Mouse (Mus musculus): ENCODE results near the gene Cdkn2c. TPM values are rescaled to one million over a fixed set of nuclear protein-coding genes. Genes with fewer than 3 reads are reported as not detected.

Gene Cdkn2c
- polyA plus RNA-seq, 2 experiments = 13.6 to 15.1 TPM

DNA sequence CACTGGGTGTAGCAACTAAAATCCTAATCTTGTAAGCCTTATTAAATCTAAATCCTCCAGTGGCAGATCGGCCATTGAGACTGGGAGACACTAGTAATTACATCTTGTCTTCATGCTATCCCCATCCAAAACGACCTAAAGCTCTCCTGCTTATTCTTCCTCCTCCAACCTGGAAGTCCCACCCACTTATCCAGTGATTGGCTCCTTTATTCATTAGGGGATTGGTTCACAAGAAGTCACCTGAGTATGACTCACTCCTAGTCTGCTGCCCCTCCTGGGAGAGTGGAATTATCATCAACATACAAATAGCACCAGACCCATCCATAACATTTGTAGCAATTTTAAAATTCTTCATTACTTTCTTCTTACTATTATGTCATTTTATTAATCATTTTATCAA is 16.6 kb upstream of the Cdkn2c start:
- no peak overlapping the region for H3K4me2 ChIP-seq (ENCODE audit: low read depth)
- H3K36me3 ChIP-seq (replicated peaks; ENCODE audit: control insufficient read depth, insufficient read depth, low read depth) = no peaks in the 10 kb centered on the region
- ATAC-seq (ENCODE audit: insufficient read depth) (no peak), DNase-seq (ENCODE audit: low read depth in 3 of 3, low spot score in 3 of 3) (no peak)
- H3K9ac ChIP-seq (replicated peaks) = no peak overlapping the region
- TF ChIP-seq CTCF (IDR thresholded peaks at IDR 0.05; ENCODE audit: low read depth) = no peak
- no peak for TF ChIP-seq EP300 (IDR thresholded peaks at IDR 0.05; ENCODE audit: low read depth)
- H3K9me3 ChIP-seq (ENCODE audit: control insufficient read depth, low read length) = no peaks in the 10 kb centered on the region
- WGBS (ENCODE audit: insufficient replicate concordance) = 50% methylated on average over 2 of the region's 2 CpGs
- H3K27me3 ChIP-seq (ENCODE audit: control insufficient read depth, insufficient read depth, low read length) = no peaks in the 10 kb centered on the region
- H3K4me1 ChIP-seq (replicated peaks; ENCODE audit: control insufficient read depth in 2 of 2, insufficient read depth in 2 of 2, low read length in 1 of 2) = peaks cover 0 to 5% of the 10 kb centered on the region in 2 experiments
- H3K27ac ChIP-seq = no peak overlapping the region
- no peak overlapping the region for H3K4me3 ChIP-seq (ENCODE audit: insufficient read depth in 1 of 2, low read depth in 2 of 2, low read length in 2 of 2)

- Histone ChIP-seq H3K9me3 (ENCODE audit: control insufficient read depth, low read length) (no peaks in the 10 kb centered on the region), H3K4me3 (ENCODE audit: insufficient read depth in 1 of 2, low read depth in 2 of 2, low read length in 2 of 2) (peak overlapping the region; percentile 79 to 86), H3K4me1 (replicated peaks; ENCODE audit: control insufficient read depth in 2 of 2, insufficient read depth in 2 of 2, low read length in 1 of 2) (peaks cover 2 to 5% of the 10 kb centered on the region in 2 experiments; a peak in 3 of 4 replicates), H3K9ac (replicated peaks) (peak overlapping the region; percentile 90), H3K27me3 (ENCODE audit: control insufficient read depth, insufficient read depth, low read length) (no peaks in the 10 kb centered on the region), H3K4me2 (ENCODE audit: low read depth) (peak overlapping the region; percentile 84), H3K36me3 (replicated peaks; ENCODE audit: control insufficient read depth, insufficient read depth, low read depth) (no peaks in the 10 kb centered on the region), H3K27ac (peak overlapping the region; percentile 88)
- ATAC-seq (ENCODE audit: insufficient read depth) (no peak), DNase-seq (ENCODE audit: low read depth in 3 of 3, low spot score in 3 of 3) (no peak)
- WGBS (ENCODE audit: insufficient replicate concordance) = 0% methylated on average over 3 of the region's 3 CpGs
- TF ChIP-seq EP300 (IDR thresholded peaks at IDR 0.05; ENCODE audit: low read depth) (no peak), CTCF (IDR thresholded peaks at IDR 0.05; ENCODE audit: low read depth) (no peak)
These were observed 10.2 kb upstream of the Cdkn2c start for GRCm38 (mm10) chr4:109677221-109677620.

GRCm38 (mm10) chr4:109676218-109677215 is 9.5 kb upstream of the Cdkn2c start, which contains the start of gene Faf1:
Gene Faf1, plus strand, starts transcription at chr4:109676588.
- H3K4me1 ChIP-seq (replicated peaks; ENCODE audit: control insufficient read depth in 2 of 2, insufficient read depth in 2 of 2, low read length in 1 of 2) = peaks cover 2 to 8% of the 10 kb centered on the region in 2 experiments
- no peaks in the 10 kb centered on the region for H3K27me3 ChIP-seq (ENCODE audit: control insufficient read depth, insufficient read depth, low read length)
- H3K9ac ChIP-seq (replicated peaks) = peak within 1 kb of the TSS; percentile 90
- DNase-seq (ENCODE audit: low read depth in 3 of 3, low spot score in 3 of 3) = peak; percentile 94 to 95 (median 94)
- H3K4me2 ChIP-seq (ENCODE audit: low read depth) = peak within 1 kb of the TSS; percentile 84
- peak within 1 kb of the TSS; percentile 88 for H3K27ac ChIP-seq
- ATAC-seq (ENCODE audit: insufficient read depth) = peak; percentile 97
- under 1% methylated on average over 106 of the region's 107 CpGs for WGBS (ENCODE audit: insufficient replicate concordance)
- H3K36me3 ChIP-seq (replicated peaks; ENCODE audit: control insufficient read depth, insufficient read depth, low read depth) = no peaks in the 10 kb centered on the region
- no peaks in the 10 kb centered on the region for H3K9me3 ChIP-seq (ENCODE audit: control insufficient read depth, low read length)
- TF ChIP-seq CTCF (IDR thresholded peaks at IDR 0.05; ENCODE audit: low read depth) (peak; percentile 56; the same call in 1 of the 2 replicates), EP300 (IDR thresholded peaks at IDR 0.05; ENCODE audit: low read depth) (peak; percentile 22; the same call in 1 of the 2 replicates)
- H3K4me3 ChIP-seq (ENCODE audit: insufficient read depth in 1 of 2, low read depth in 2 of 2, low read length in 2 of 2) = peak within 1 kb of the TSS; percentile 79 to 86

DNA sequence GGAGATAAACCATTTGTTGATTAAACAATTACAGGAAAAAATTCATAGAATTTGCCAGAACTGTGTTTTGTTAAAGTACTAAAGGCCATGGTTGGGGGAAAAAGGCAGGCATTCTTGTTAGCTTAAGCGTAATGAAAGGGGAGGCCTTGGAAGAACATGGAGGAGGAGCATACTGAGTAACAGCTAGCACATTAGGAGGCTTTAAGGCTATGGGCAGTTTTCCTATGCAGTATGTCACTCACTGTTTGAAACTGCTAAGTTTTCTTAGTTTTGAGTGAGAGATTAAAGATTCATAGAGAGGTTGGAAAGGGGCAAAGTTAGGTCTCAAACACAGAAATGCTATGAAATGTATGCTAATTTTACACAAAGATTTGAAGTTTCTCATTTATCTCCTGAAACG is 7.1 kb upstream of the Cdkn2c start:
- Histone ChIP-seq H3K9me3 (ENCODE audit: control insufficient read depth, low read length) (no peaks in the 10 kb centered on the region), H3K4me2 (ENCODE audit: low read depth) (no peak overlapping the region), H3K36me3 (replicated peaks; ENCODE audit: control insufficient read depth, insufficient read depth, low read depth) (no peaks in the 10 kb centered on the region), H3K4me1 (replicated peaks; ENCODE audit: control insufficient read depth in 2 of 2, insufficient read depth in 2 of 2, low read length in 1 of 2) (peaks cover 2 to 4% of the 10 kb centered on the region in 2 experiments), H3K9ac (replicated peaks) (no peak overlapping the region), H3K4me3 (ENCODE audit: insufficient read depth in 1 of 2, low read depth in 2 of 2, low read length in 2 of 2) (no peak overlapping the region), H3K27ac (no peak overlapping the region), H3K27me3 (ENCODE audit: control insufficient read depth, insufficient read depth, low read length) (no peaks in the 10 kb centered on the region)
- TF ChIP-seq EP300 (IDR thresholded peaks at IDR 0.05; ENCODE audit: low read depth) (no peak), CTCF (IDR thresholded peaks at IDR 0.05; ENCODE audit: low read depth) (no peak)
- WGBS (ENCODE audit: insufficient replicate concordance) = 66% methylated on average over 2 of the region's 2 CpGs
- DNase-seq (ENCODE audit: low read depth in 3 of 3, low spot score in 3 of 3) (no peak), ATAC-seq (ENCODE audit: insufficient read depth) (no peak)

- Histone ChIP-seq H3K36me3 (replicated peaks; ENCODE audit: control insufficient read depth, insufficient read depth, low read depth) (no peaks in the 10 kb centered on the region), H3K9ac (replicated peaks) (no peak overlapping the region), H3K27me3 (ENCODE audit: control insufficient read depth, insufficient read depth, low read length) (no peaks in the 10 kb centered on the region), H3K27ac (no peak overlapping the region), H3K4me1 (replicated peaks; ENCODE audit: control insufficient read depth in 2 of 2, insufficient read depth in 2 of 2, low read length in 1 of 2) (peaks cover 4% of the 10 kb centered on the region in 2 experiments; a peak in 3 of 4 replicates), H3K4me2 (ENCODE audit: low read depth) (no peak overlapping the region), H3K4me3 (ENCODE audit: insufficient read depth in 1 of 2, low read depth in 2 of 2, low read length in 2 of 2) (no peak overlapping the region), H3K9me3 (ENCODE audit: control insufficient read depth, low read length) (no peaks in the 10 kb centered on the region)
- WGBS (ENCODE audit: insufficient replicate concordance) = 23% methylated on average over 1 of the region's 1 CpGs
- TF ChIP-seq CTCF (IDR thresholded peaks at IDR 0.05; ENCODE audit: low read depth) (no peak), EP300 (IDR thresholded peaks at IDR 0.05; ENCODE audit: low read depth) (no peak)
- ATAC-seq (ENCODE audit: insufficient read depth) (no peak), DNase-seq (ENCODE audit: low read depth in 3 of 3, low spot score in 3 of 3) (no peak)
These were observed 5.0 kb upstream of the Cdkn2c start for GRCm38 (mm10) chr4:109671941-109672340.
